Mouse (Mus musculus): ENCODE measurements around the gene Hopx. TPM values are rescaled to one million over a fixed set of nuclear protein-coding genes. Genes with fewer than 3 reads are reported as not detected.

The Hopx gene
- total RNA-seq, 1 experiment, result 4.9 TPM

- H3K4me3 ChIP-seq (ENCODE audit: insufficient read depth in 1 of 2, low read depth in 1 of 2, low read length in 2 of 2, poor library complexity in 1 of 2, severe bottlenecking in 1 of 2), result no peak overlapping the region
- DNase-seq (ENCODE audit: low read depth, low spot score), result no peak
Observed at GRCm38 (mm10) chr5:77075951-77076350, 39.0 kb downstream of the Hopx start.

GRCm38 (mm10) chr5:77074914-77075313 lies 40.0 kb downstream of the Hopx start:
- H3K9ac ChIP-seq (ENCODE audit: insufficient read depth, low read depth, low read length, poor library complexity, severe bottlenecking), result no peak overlapping the region
- H3K36me3 ChIP-seq (ENCODE audit: control insufficient read depth, insufficient read depth, low read length, poor library complexity, severe bottlenecking), result no peaks in the 10 kb centered on the region
- no peak for DNase-seq (ENCODE audit: low read depth, low spot score)
- no peaks in the 10 kb centered on the region for H3K4me1 ChIP-seq (ENCODE audit: control insufficient read depth in 2 of 2, insufficient read depth in 2 of 2, low read length in 2 of 2, poor library complexity in 1 of 2)
- no peak overlapping the region for H3K27ac ChIP-seq (ENCODE audit: insufficient read depth, low read depth, low read length, poor library complexity, severe bottlenecking)
- H3K9me3 ChIP-seq (ENCODE audit: control insufficient read depth, insufficient read depth, low read depth, low read length), result no peaks in the 10 kb centered on the region
- no peak overlapping the region for H3K4me3 ChIP-seq (ENCODE audit: insufficient read depth in 1 of 2, low read depth in 1 of 2, low read length in 2 of 2, poor library complexity in 1 of 2, severe bottlenecking in 1 of 2)
- TF ChIP-seq HCFC1 (IDR thresholded peaks at IDR 0.05; ENCODE audit: borderline replicate concordance, insufficient read depth, low read length) (no peak), ZNF384 (IDR thresholded peaks at IDR 0.05; ENCODE audit: low read depth, low read length) (no peak), CHD2 (IDR thresholded peaks at IDR 0.05; ENCODE audit: low read depth, low read length) (no peak), ZC3H11A (IDR thresholded peaks at IDR 0.05; ENCODE audit: borderline replicate concordance, low read depth, low read length) (no peak), MAFK (IDR thresholded peaks at IDR 0.05; ENCODE audit: insufficient read depth, low read depth, low read length) (no peak)
- in situ Hi-C loops (cut with MboI; ENCODE audit: low sequenced_read_pairs in 2 of 2, unreplicated experiment in 2 of 2), result no loop called here

More at GRCm38 (mm10) chr5:77075951-77076350, 39.0 kb downstream of the Hopx start:
- Histone ChIP-seq H3K27ac (ENCODE audit: insufficient read depth, low read depth, low read length, poor library complexity, severe bottlenecking) (no peak overlapping the region), H3K4me1 (ENCODE audit: control insufficient read depth in 2 of 2, insufficient read depth in 2 of 2, low read length in 2 of 2, poor library complexity in 1 of 2) (no peaks in the 10 kb centered on the region), H3K9ac (ENCODE audit: insufficient read depth, low read depth, low read length, poor library complexity, severe bottlenecking) (no peak overlapping the region), H3K9me3 (ENCODE audit: control insufficient read depth, insufficient read depth, low read depth, low read length) (no peaks in the 10 kb centered on the region), H3K36me3 (ENCODE audit: control insufficient read depth, insufficient read depth, low read length, poor library complexity, severe bottlenecking) (no peaks in the 10 kb centered on the region)
- in situ Hi-C loops (cut with MboI; ENCODE audit: low sequenced_read_pairs in 2 of 2, unreplicated experiment in 2 of 2), result no loop called here
- TF ChIP-seq ZNF384 (IDR thresholded peaks at IDR 0.05; ENCODE audit: low read depth, low read length) (no peak), CHD2 (IDR thresholded peaks at IDR 0.05; ENCODE audit: low read depth, low read length) (no peak), HCFC1 (IDR thresholded peaks at IDR 0.05; ENCODE audit: borderline replicate concordance, insufficient read depth, low read length) (no peak), ZC3H11A (IDR thresholded peaks at IDR 0.05; ENCODE audit: borderline replicate concordance, low read depth, low read length) (no peak)

GRCm38 (mm10) chr5:77073794-77074193 lies 41.1 kb downstream of the Hopx start:
- no peaks in the 10 kb centered on the region for H3K4me1 ChIP-seq (ENCODE audit: control insufficient read depth in 2 of 2, insufficient read depth in 2 of 2, low read length in 2 of 2, poor library complexity in 1 of 2)
- in situ Hi-C loops (cut with MboI; ENCODE audit: low sequenced_read_pairs in 2 of 2, unreplicated experiment in 2 of 2), result no loop called here
- DNase-seq (ENCODE audit: low read depth, low spot score), result no peak

DNA sequence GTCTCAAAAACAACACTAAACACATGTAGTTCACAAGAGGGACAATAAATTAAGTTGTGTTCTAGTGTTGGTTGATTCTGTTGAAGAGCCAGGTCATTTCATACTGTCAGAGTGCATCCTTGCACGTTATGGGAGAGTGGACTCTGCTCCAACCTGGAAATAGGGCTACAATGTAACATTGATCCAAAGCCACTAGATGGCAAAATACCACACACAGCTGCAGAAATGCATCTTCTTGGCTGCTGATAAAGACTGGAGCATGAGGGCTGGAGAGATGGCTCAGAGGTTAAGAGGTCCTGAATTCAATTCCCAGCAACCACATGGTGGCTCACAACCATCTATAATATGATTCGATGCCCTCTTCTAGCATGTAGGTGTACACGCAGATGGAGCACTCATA lies 43.3 kb downstream of the Hopx start:
- Histone ChIP-seq H3K9ac (ENCODE audit: insufficient read depth, low read depth, low read length, poor library complexity, severe bottlenecking) (no peak overlapping the region), H3K36me3 (ENCODE audit: control insufficient read depth, insufficient read depth, low read length, poor library complexity, severe bottlenecking) (no peaks in the 10 kb centered on the region), H3K4me3 (ENCODE audit: insufficient read depth in 1 of 2, low read depth in 1 of 2, low read length in 2 of 2, poor library complexity in 1 of 2, severe bottlenecking in 1 of 2) (no peak overlapping the region), H3K4me1 (ENCODE audit: control insufficient read depth in 2 of 2, insufficient read depth in 2 of 2, low read length in 2 of 2, poor library complexity in 1 of 2) (no peaks in the 10 kb centered on the region), H3K27ac (ENCODE audit: insufficient read depth, low read depth, low read length, poor library complexity, severe bottlenecking) (no peak overlapping the region), H3K9me3 (ENCODE audit: control insufficient read depth, insufficient read depth, low read depth, low read length) (no peaks in the 10 kb centered on the region)
- in situ Hi-C loops (cut with MboI; ENCODE audit: low sequenced_read_pairs in 2 of 2, unreplicated experiment in 2 of 2), result no loop called here
- no peak for TF ChIP-seq CHD2 (IDR thresholded peaks at IDR 0.05; ENCODE audit: low read depth, low read length)
- no peak for TF ChIP-seq HCFC1 (IDR thresholded peaks at IDR 0.05; ENCODE audit: borderline replicate concordance, insufficient read depth, low read length)
- TF ChIP-seq ZNF384 (IDR thresholded peaks at IDR 0.05; ENCODE audit: low read depth, low read length), result no peak
- no peak for TF ChIP-seq MAFK (IDR thresholded peaks at IDR 0.05; ENCODE audit: insufficient read depth, low read depth, low read length)
- no peak for TF ChIP-seq ZC3H11A (IDR thresholded peaks at IDR 0.05; ENCODE audit: borderline replicate concordance, low read depth, low read length)
- DNase-seq (ENCODE audit: low read depth, low spot score), result no peak

More at GRCm38 (mm10) chr5:77073794-77074193, 41.1 kb downstream of the Hopx start:
- no peak overlapping the region for H3K9ac ChIP-seq (ENCODE audit: insufficient read depth, low read depth, low read length, poor library complexity, severe bottlenecking)
- TF ChIP-seq CHD2 (IDR thresholded peaks at IDR 0.05; ENCODE audit: low read depth, low read length) (no peak), ZC3H11A (IDR thresholded peaks at IDR 0.05; ENCODE audit: borderline replicate concordance, low read depth, low read length) (no peak), HCFC1 (IDR thresholded peaks at IDR 0.05; ENCODE audit: borderline replicate concordance, insufficient read depth, low read length) (no peak), ZNF384 (IDR thresholded peaks at IDR 0.05; ENCODE audit: low read depth, low read length) (no peak), MAFK (IDR thresholded peaks at IDR 0.05; ENCODE audit: insufficient read depth, low read depth, low read length) (no peak)
- H3K4me3 ChIP-seq (ENCODE audit: insufficient read depth in 1 of 2, low read depth in 1 of 2, low read length in 2 of 2, poor library complexity in 1 of 2, severe bottlenecking in 1 of 2), result no peak overlapping the region
- H3K36me3 ChIP-seq (ENCODE audit: control insufficient read depth, insufficient read depth, low read length, poor library complexity, severe bottlenecking), result no peaks in the 10 kb centered on the region
- H3K27ac ChIP-seq (ENCODE audit: insufficient read depth, low read depth, low read length, poor library complexity, severe bottlenecking), result no peak overlapping the region
- H3K9me3 ChIP-seq (ENCODE audit: control insufficient read depth, insufficient read depth, low read depth, low read length), result no peaks in the 10 kb centered on the region

DNA sequence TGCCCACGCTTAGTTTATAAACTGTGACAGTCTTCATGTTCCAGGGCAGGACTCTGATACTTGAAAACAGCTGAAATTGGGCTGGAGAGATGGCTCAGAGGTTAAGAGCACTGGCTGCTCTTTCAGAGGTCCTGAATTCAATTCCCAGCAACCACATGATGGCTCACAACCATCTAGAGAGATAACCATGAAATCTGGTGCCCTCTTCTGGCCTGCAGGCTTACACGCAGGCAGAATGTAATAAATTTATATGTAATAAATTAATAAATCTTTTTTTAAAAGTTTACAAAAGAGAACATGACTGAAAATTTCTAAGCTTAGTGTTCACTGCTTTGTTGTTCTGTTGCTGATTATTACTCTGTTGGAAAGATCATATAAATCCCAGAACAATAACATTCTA lies 43.9 kb downstream of the Hopx start:
- in situ Hi-C loops (cut with MboI; ENCODE audit: low sequenced_read_pairs in 2 of 2, unreplicated experiment in 2 of 2), result no loop called here
- no peaks in the 10 kb centered on the region for H3K9me3 ChIP-seq (ENCODE audit: control insufficient read depth, insufficient read depth, low read depth, low read length)
- no peak for DNase-seq (ENCODE audit: low read depth, low spot score)

More for the DNA sequence above, 43.9 kb downstream of the Hopx start:
- Histone ChIP-seq H3K27ac (ENCODE audit: insufficient read depth, low read depth, low read length, poor library complexity, severe bottlenecking) (no peak overlapping the region), H3K4me3 (ENCODE audit: insufficient read depth in 1 of 2, low read depth in 1 of 2, low read length in 2 of 2, poor library complexity in 1 of 2, severe bottlenecking in 1 of 2) (no peak overlapping the region), H3K9ac (ENCODE audit: insufficient read depth, low read depth, low read length, poor library complexity, severe bottlenecking) (no peak overlapping the region), H3K36me3 (ENCODE audit: control insufficient read depth, insufficient read depth, low read length, poor library complexity, severe bottlenecking) (no peaks in the 10 kb centered on the region), H3K4me1 (ENCODE audit: control insufficient read depth in 2 of 2, insufficient read depth in 2 of 2, low read length in 2 of 2, poor library complexity in 1 of 2) (no peaks in the 10 kb centered on the region)
- TF ChIP-seq CHD2 (IDR thresholded peaks at IDR 0.05; ENCODE audit: low read depth, low read length) (no peak), HCFC1 (IDR thresholded peaks at IDR 0.05; ENCODE audit: borderline replicate concordance, insufficient read depth, low read length) (no peak), ZNF384 (IDR thresholded peaks at IDR 0.05; ENCODE audit: low read depth, low read length) (no peak), MAFK (IDR thresholded peaks at IDR 0.05; ENCODE audit: insufficient read depth, low read depth, low read length) (no peak), ZC3H11A (IDR thresholded peaks at IDR 0.05; ENCODE audit: borderline replicate concordance, low read depth, low read length) (no peak)

Measured in ES-E14 (cell line).